Mouse (Mus musculus) lung, adult 2 months (tissue): ENCODE results near the gene Fbxo6.

Experiments used
- CTCF ChIP-seq: fragments of 200-500 bp; IDR thresholded peaks from 2 replicates; pipeline ENCODE4 v1.5.1; 2011; ENCODE audit warnings: mild to moderate bottlenecking, low read length, control low read depth; ENCODE audit not compliant: insufficient read depth
- POLR2A ChIP-seq: fragments of 200-500 bp; IDR thresholded peaks from 2 replicates; pipeline ENCODE4 v1.6.1; 2011; ENCODE audit warnings: low read depth, mild to moderate bottlenecking, control low read depth, low read length, borderline replicate concordance; ENCODE audit errors: extremely low read depth

DNA sequence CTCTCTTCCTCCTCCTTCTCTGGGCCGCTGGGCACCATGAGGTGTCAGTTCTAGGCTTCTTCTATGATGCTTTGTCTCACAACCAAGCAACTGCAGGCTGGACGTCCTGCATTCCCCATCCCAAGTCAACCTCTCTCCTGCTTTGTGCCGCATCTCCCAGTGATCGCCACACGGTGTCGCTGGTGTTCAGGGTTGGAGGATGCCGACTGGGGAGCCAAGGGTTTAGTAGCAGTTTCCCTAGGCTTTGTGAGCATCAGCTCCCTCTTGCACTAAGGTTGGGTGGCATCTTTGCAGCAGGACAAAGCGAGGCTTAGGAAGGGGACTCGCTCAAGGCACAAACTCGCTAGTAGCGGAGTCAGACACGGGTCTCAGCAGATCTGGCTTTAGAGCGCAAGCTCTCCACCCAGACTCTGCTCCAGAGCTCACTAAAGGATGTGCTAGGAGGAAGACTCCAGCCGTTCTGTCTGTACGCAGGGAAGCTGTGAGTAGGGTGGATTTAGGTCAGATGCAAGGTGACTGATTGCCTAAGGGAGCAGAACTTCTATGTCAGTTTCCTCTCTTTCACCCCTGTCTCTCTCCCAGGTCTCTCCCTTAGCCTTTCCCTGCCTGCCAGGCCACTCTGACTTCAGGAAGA is 37.1 kb downstream of the Fbxo6 start:
- no peak for TF ChIP-seq POLR2A
- TF ChIP-seq CTCF = peak; percentile 99
